Mouse (Mus musculus) G1E-ER4 (cell line): Measurements from ENCODE around the gene Urgcp. TPM values are rescaled to one million over a fixed set of nuclear protein-coding genes. Genes with fewer than 3 reads are reported as not detected.

Source experiments
- GATA1 ChIP-seq: IDR thresholded peaks from one replicate; pipeline ENCODE4 v1.8.0; 2012; ENCODE audit warnings: low read length, inconsistent platforms
- polyA plus RNA-seq: library from polyadenylated mRNA; stranded (reverse); fragments of >175 nt; gene quantifications from 2 replicates; pipeline ENCODE4 v1.2.3, GENCODE M21; 2012

The Urgcp gene
- polyA plus RNA-seq, result 9.7 and 11.7 TPM in 2 replicates

- TF ChIP-seq GATA1, result no peak
These were observed at the start of gene Urgcp for GRCm38 (mm10) chr11:5761820-5762632. TSS of gene Urgcp (minus strand) at chr11:5762376.

GRCm38 (mm10) chr11:5807956-5808355 is 45.8 kb upstream of the Urgcp start:
- TF ChIP-seq GATA1, result no peak

GRCm38 (mm10) chr11:5805711-5806110 is 43.5 kb upstream of the Urgcp start:
- TF ChIP-seq GATA1, result peak; percentile 66

- TF ChIP-seq GATA1, result no peak
These were observed 42.0 kb upstream of the Urgcp start for GRCm38 (mm10) chr11:5804174-5804573.

- no peak for TF ChIP-seq GATA1
These were observed 41.4 kb upstream of the Urgcp start, which contains the start of gene Pgam2 for GRCm38 (mm10) chr11:5803551-5803981. TSS of gene Pgam2 (minus strand) at chr11:5803733.

GRCm38 (mm10) chr11:5802457-5803217 is 40.5 kb upstream of the Urgcp start:
- no peak for TF ChIP-seq GATA1

- no peak for TF ChIP-seq GATA1
These were observed 39.8 kb upstream of the Urgcp start for GRCm38 (mm10) chr11:5802005-5802404.

- TF ChIP-seq GATA1, result no peak
These were observed 39.3 kb upstream of the Urgcp start for GRCm38 (mm10) chr11:5801511-5801910.

- no peak for TF ChIP-seq GATA1
These were observed 37.7 kb upstream of the Urgcp start for GRCm38 (mm10) chr11:5799621-5800490.

GRCm38 (mm10) chr11:5797928-5798327 is 35.8 kb upstream of the Urgcp start:
- TF ChIP-seq GATA1, result no peak

GRCm38 (mm10) chr11:5797371-5797770 is 35.2 kb upstream of the Urgcp start:
- TF ChIP-seq GATA1, result no peak

- no peak for TF ChIP-seq GATA1
These were observed 34.8 kb upstream of the Urgcp start for GRCm38 (mm10) chr11:5796939-5797338.

GRCm38 (mm10) chr11:5795706-5796105 is 33.5 kb upstream of the Urgcp start:
- no peak for TF ChIP-seq GATA1

- TF ChIP-seq GATA1, result no peak
These were observed 33.1 kb upstream of the Urgcp start for GRCm38 (mm10) chr11:5795290-5795689.

GRCm38 (mm10) chr11:5790431-5790830 is 28.3 kb upstream of the Urgcp start:
- no peak for TF ChIP-seq GATA1
